Mouse (Mus musculus): ENCODE measurements at regions not wholly inside any gene's neighbourhood (a gene's known extent, or its start where the extent isn't known, plus 50 kb on each side); places are given as distances from the start of the nearest gene placed in this dataset.

- DNase-seq = no peak
Observed at GRCm38 (mm10) chr4:142291366-142291765, 52.2 kb upstream of the Kazn start.

All from cerebellum, postnatal 25 days (tissue).